Mouse (Mus musculus): ENCODE data around the gene Kcnmb2. TPM values are rescaled to one million over a fixed set of nuclear protein-coding genes. Genes with fewer than 3 reads are reported as not detected.

Gene Kcnmb2
- polyA plus RNA-seq, 1 experiment from 2014 or later: 30.0 TPM

GRCm38 (mm10) chr3:32020981-32021380 lies 118.7 kb downstream of the Kcnmb2 start:
- no peak overlapping the region for H3K27ac ChIP-seq (replicated peaks)
- WGBS: 89% methylated on average over 6 of the region's 6 CpGs
- no peaks in the 10 kb centered on the region for H3K27me3 ChIP-seq

GRCm38 (mm10) chr3:32029375-32030050 lies 127.2 kb downstream of the Kcnmb2 start:
- Histone ChIP-seq H3K4me1 (replicated peaks) (0 out of 2 replicates have a peak, but pooled peaks cover 4% of the 10 kb centered on the region), H3K9ac (no peak overlapping the region), H3K27me3 (no peaks in the 10 kb centered on the region), H3K27ac (replicated peaks) (no peak overlapping the region), H3K36me3 (no peaks in the 10 kb centered on the region), H3K9me3 (no peaks in the 10 kb centered on the region), H3K4me2 (no peak overlapping the region), H3K4me3 (no peak overlapping the region)
- 63% methylated on average over 10 of the region's 10 CpGs for WGBS
- no peak for ATAC-seq (ENCODE audit: low read depth)

More at GRCm38 (mm10) chr3:32020981-32021380, 118.7 kb downstream of the Kcnmb2 start:
- no peaks in the 10 kb centered on the region for H3K36me3 ChIP-seq
- no peak overlapping the region for H3K4me3 ChIP-seq
- H3K9me3 ChIP-seq: no peaks in the 10 kb centered on the region
- H3K9ac ChIP-seq: no peak overlapping the region
- H3K4me1 ChIP-seq (replicated peaks): no peaks in the 10 kb centered on the region
- H3K4me2 ChIP-seq: no peak overlapping the region
- no peak for ATAC-seq (ENCODE audit: low read depth)

GRCm38 (mm10) chr3:32032381-32032780 lies 130.1 kb downstream of the Kcnmb2 start:
- H3K36me3 ChIP-seq: no peaks in the 10 kb centered on the region
- H3K9me3 ChIP-seq: no peaks in the 10 kb centered on the region
- H3K4me2 ChIP-seq: no peak overlapping the region
- H3K27me3 ChIP-seq: no peaks in the 10 kb centered on the region
- 58% methylated on average over 9 of the region's 9 CpGs for WGBS
- no peak overlapping the region for H3K27ac ChIP-seq (replicated peaks)
- no peak overlapping the region for H3K9ac ChIP-seq
- no peak overlapping the region for H3K4me3 ChIP-seq
- ATAC-seq (ENCODE audit: low read depth): no peak
- 0 out of 2 replicates have a peak, but pooled peaks cover 4% of the 10 kb centered on the region for H3K4me1 ChIP-seq (replicated peaks)

- no peak for ATAC-seq (ENCODE audit: low read depth)
- Histone ChIP-seq H3K4me3 (no peak overlapping the region), H3K9me3 (no peaks in the 10 kb centered on the region), H3K9ac (no peak overlapping the region), H3K27me3 (no peaks in the 10 kb centered on the region), H3K36me3 (no peaks in the 10 kb centered on the region), H3K4me1 (replicated peaks) (0 out of 2 replicates have a peak, but pooled peaks cover 5% of the 10 kb centered on the region), H3K27ac (replicated peaks) (no peak overlapping the region), H3K4me2 (no peak overlapping the region)
- WGBS: 65% methylated on average over 3 of the region's 3 CpGs
Observed at GRCm38 (mm10) chr3:32043814-32044213, 141.5 kb downstream of the Kcnmb2 start.

- Histone ChIP-seq H3K36me3 (no peaks in the 10 kb centered on the region), H3K27me3 (no peaks in the 10 kb centered on the region), H3K9ac (no peak overlapping the region), H3K9me3 (no peaks in the 10 kb centered on the region), H3K4me3 (no peak overlapping the region), H3K27ac (replicated peaks) (no peak overlapping the region), H3K4me2 (no peak overlapping the region), H3K4me1 (replicated peaks) (0 out of 2 replicates have a peak, but pooled peaks cover 2% of the 10 kb centered on the region)
- ATAC-seq (ENCODE audit: low read depth): no peak
- whole genome bisulfite sequencing: 78% methylated on average over 3 of the region's 3 CpGs
Observed at GRCm38 (mm10) chr3:32048777-32049176, 146.5 kb downstream of the Kcnmb2 start.

GRCm38 (mm10) chr3:32052596-32052995 lies 150.3 kb downstream of the Kcnmb2 start:
- Histone ChIP-seq H3K36me3 (no peaks in the 10 kb centered on the region), H3K27ac (replicated peaks) (no peak overlapping the region), H3K4me2 (no peak overlapping the region), H3K9ac (no peak overlapping the region), H3K4me1 (replicated peaks) (no peaks in the 10 kb centered on the region), H3K27me3 (no peaks in the 10 kb centered on the region), H3K9me3 (no peaks in the 10 kb centered on the region), H3K4me3 (no peak overlapping the region)
- WGBS: 49% methylated on average over 3 of the region's 3 CpGs
- ATAC-seq (ENCODE audit: low read depth): no peak

- ATAC-seq (ENCODE audit: low read depth): no peak
- Histone ChIP-seq H3K36me3 (no peaks in the 10 kb centered on the region), H3K4me1 (replicated peaks) (no peaks in the 10 kb centered on the region), H3K9me3 (no peaks in the 10 kb centered on the region), H3K4me2 (no peak overlapping the region), H3K4me3 (no peak overlapping the region), H3K27me3 (no peaks in the 10 kb centered on the region), H3K9ac (no peak overlapping the region), H3K27ac (replicated peaks) (no peak overlapping the region)
- 91% methylated on average over 10 of the region's 10 CpGs for WGBS
Observed at GRCm38 (mm10) chr3:32053610-32054241, 151.4 kb downstream of the Kcnmb2 start.

GRCm38 (mm10) chr3:32059888-32060656 lies 157.8 kb downstream of the Kcnmb2 start:
- no peaks in the 10 kb centered on the region for H3K27me3 ChIP-seq
- H3K9ac ChIP-seq: no peak overlapping the region
- no peaks in the 10 kb centered on the region for H3K36me3 ChIP-seq
- WGBS: 56% methylated on average over 10 of the region's 10 CpGs
- H3K9me3 ChIP-seq: no peaks in the 10 kb centered on the region
- no peak overlapping the region for H3K27ac ChIP-seq (replicated peaks)
- no peak overlapping the region for H3K4me2 ChIP-seq
- no peak overlapping the region for H3K4me3 ChIP-seq
- ATAC-seq (ENCODE audit: low read depth): peak; percentile 53; the same call in 1 of the 2 replicates
- H3K4me1 ChIP-seq (replicated peaks): peaks cover 13% of the 10 kb centered on the region

- Histone ChIP-seq H3K9ac (no peak overlapping the region), H3K4me3 (no peak overlapping the region), H3K36me3 (no peaks in the 10 kb centered on the region), H3K27ac (replicated peaks) (no peak overlapping the region), H3K9me3 (no peaks in the 10 kb centered on the region), H3K27me3 (no peaks in the 10 kb centered on the region), H3K4me1 (replicated peaks) (peaks cover 26% of the 10 kb centered on the region), H3K4me2 (no peak overlapping the region)
- ATAC-seq (ENCODE audit: low read depth): no peak
- 69% methylated on average over 3 of the region's 3 CpGs for WGBS
Observed at GRCm38 (mm10) chr3:32062685-32063084, 160.4 kb downstream of the Kcnmb2 start.

- 90% methylated on average over 3 of the region's 3 CpGs for WGBS
- ATAC-seq (ENCODE audit: low read depth): no peak
- H3K4me1 ChIP-seq (replicated peaks): peaks cover 32% of the 10 kb centered on the region
- H3K4me2 ChIP-seq: no peak overlapping the region
- no peaks in the 10 kb centered on the region for H3K9me3 ChIP-seq
- no peak overlapping the region for H3K9ac ChIP-seq
- H3K27ac ChIP-seq (replicated peaks): no peak overlapping the region
- no peaks in the 10 kb centered on the region for H3K36me3 ChIP-seq
- H3K4me3 ChIP-seq: no peak overlapping the region
- H3K27me3 ChIP-seq: no peaks in the 10 kb centered on the region
Observed at GRCm38 (mm10) chr3:32063312-32063711, 161.0 kb downstream of the Kcnmb2 start.

- Histone ChIP-seq H3K36me3 (no peaks in the 10 kb centered on the region), H3K9ac (no peak overlapping the region), H3K4me1 (replicated peaks) (peaks cover 23% of the 10 kb centered on the region), H3K4me2 (no peak overlapping the region), H3K27me3 (no peaks in the 10 kb centered on the region), H3K27ac (replicated peaks) (peak overlapping the region; percentile 46), H3K9me3 (no peaks in the 10 kb centered on the region), H3K4me3 (no peak overlapping the region)
- ATAC-seq (ENCODE audit: low read depth): peak; percentile 75
- WGBS: 26% methylated on average over 9 of the region's 9 CpGs
Observed at GRCm38 (mm10) chr3:32067004-32067935, 165.0 kb downstream of the Kcnmb2 start.

Data from neural tube, embryonic 13.5 days (tissue).